Mouse (Mus musculus) left cerebral cortex, postnatal 14 days (tissue): Measurements from ENCODE around the gene Epb41l3. TPM values are rescaled to one million over a fixed set of nuclear protein-coding genes. Genes with fewer than 3 reads are reported as not detected.

Experiments
- DNase-seq, 2 experiments: peaks; one replicate each; pipeline ENCODE4 v3.0.0; 2021 to 2022; ENCODE audit warnings: low spot score in 2 of 2, mixed read lengths in 1 of 2
- intact Hi-C: fragments of 180-260 bp; cut with DNase I; formaldehyde crosslinking; loops from one replicate; pipeline ENCODE4 v1.15.1; 2025
- total RNA-seq, 2 experiments: library from RNA; stranded (reverse); gene quantifications; 2 replicates each; pipeline ENCODE4 v1.2.3; 2021

The Epb41l3 gene
- total RNA-seq, 2 experiments from 2014 or later, result 183 to 191 TPM

DNA sequence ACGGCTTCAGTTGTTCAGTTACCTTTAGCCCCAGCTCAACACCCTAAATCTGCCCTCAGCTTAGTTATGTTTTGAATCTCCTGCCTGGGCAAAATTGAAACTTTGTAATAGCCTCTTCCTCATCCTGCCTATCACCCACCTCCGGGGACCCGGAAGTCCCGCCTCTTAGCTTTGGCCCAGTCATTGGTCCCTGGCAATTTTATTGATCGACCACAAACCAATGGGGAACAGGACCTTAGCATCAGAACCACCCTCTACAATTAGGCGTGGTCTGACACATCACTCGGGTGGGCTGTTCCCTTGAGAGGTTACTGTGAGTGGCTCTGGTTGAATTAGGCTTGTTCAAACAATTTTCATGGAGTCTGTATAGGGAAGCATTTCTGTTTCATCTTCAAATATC, 150.5 kb downstream of the Epb41l3 start:
- intact Hi-C loops, result no loop called here
- no peak for DNase-seq

DNA sequence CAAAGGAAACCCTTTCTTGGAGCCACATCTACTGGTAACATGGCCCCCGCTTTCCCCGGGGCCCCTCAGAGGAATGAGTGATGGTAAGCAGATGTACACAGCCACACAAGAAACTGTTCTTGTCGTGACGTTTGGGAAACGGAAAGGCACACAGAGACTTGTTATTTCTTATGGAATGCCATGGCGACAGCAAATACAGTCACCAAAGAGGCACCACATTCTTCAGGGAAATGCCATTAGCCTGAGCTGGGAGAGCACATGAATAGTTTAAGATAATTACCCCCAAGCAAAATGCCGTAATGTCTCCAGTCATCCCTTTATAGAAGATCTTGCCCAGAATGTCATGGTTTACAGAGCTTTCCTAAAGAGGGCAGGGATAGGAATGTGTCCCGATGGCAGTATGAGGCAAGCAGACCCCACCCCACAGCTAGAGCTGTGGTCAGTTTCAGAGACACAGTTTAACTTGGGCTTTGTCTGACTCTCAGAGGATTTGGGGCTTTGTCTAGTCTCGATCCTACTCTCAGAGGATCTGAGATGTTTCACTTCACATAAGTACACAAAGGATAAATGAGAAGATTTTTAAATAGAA, 152.0 kb downstream of the Epb41l3 start:
- DNase-seq, result no peak
- intact Hi-C loops, result no loop called here

DNA sequence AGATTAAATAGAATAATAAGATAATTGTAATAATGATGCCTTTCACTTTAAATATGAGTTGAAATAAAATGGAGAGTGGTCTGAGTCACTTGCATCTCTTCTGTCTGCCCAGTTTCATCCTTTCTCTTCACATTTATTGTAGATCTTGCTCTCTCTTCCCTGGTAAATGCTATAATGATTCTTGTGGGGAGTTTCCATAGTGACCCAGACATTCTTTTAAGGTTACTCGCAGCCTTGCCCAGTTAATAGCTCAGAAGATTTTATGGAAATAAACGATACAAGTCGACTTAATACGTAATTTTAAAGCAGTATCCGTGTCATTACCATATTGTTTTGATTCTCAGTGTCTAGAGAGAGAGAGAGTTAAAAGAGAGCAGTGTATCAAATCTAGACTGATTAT, 154.0 kb downstream of the Epb41l3 start:
- intact Hi-C loops, result no loop called here
- DNase-seq, result no peak

DNA sequence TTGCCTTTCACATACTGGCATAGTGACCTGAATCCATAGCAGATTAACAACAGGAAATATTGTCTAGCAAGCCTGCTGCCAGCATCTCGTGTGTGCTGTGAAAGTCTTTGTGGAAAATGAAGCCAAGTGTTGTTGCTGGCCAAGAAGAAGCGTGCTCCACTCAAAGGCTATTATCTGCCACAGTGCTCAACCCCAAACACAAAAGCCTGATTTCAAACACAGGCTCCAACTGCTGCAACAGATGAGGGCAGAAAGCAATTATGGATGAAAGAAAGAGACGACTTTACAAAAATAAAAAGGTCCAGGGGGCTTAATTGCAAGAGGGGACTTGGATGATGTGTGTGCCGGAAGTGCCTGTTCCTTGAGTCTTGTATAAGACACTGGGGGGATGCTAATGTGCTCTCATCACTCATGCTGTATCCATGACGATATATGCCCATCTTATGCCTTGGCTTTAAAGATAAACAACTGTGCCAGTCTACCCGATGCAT, 154.7 kb downstream of the Epb41l3 start:
- no peak for DNase-seq
- intact Hi-C loops, result no loop called here

DNA sequence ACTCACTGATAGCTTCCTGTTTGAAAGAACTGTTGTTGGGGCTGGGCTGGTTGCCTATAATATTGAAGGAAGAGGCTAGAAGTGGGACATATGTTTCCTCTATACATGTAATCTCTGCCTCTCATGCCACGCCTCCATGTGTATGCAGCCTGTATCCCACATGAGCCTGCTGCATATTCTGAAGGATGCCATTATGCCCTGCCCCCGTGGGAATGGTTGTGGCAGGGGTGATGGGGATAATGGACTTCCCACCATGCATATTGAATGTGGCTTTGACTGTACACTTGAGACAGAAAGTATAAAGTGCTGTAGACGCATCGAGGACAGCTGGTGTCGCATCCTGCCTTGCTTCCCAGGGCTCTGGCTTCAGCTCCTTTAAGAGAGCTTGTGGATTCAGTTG, 155.9 kb downstream of the Epb41l3 start:
- no peak for DNase-seq
- intact Hi-C loops, result no loop called here

DNA sequence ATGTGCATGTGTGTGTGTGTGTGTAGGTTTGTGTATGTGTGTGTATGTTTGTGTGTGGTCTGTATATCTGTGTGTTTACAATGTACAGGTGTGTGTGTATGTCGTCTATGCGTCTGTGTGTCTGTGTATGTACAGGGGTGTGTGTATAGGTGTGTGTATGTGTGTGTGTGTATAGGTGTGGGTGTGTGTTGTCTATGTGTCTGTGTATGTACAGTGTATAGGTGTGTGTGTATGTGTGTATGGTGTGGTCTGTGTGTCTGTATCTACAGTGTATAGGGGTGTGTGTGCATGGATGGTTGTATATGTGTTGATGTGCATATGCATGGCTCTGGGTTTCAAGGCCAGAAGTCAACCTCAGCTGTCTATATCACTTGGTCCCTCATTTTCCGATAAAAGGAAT, 161.7 kb downstream of the Epb41l3 start:
- intact Hi-C loops, result no loop called here
- DNase-seq, result no peak

DNA sequence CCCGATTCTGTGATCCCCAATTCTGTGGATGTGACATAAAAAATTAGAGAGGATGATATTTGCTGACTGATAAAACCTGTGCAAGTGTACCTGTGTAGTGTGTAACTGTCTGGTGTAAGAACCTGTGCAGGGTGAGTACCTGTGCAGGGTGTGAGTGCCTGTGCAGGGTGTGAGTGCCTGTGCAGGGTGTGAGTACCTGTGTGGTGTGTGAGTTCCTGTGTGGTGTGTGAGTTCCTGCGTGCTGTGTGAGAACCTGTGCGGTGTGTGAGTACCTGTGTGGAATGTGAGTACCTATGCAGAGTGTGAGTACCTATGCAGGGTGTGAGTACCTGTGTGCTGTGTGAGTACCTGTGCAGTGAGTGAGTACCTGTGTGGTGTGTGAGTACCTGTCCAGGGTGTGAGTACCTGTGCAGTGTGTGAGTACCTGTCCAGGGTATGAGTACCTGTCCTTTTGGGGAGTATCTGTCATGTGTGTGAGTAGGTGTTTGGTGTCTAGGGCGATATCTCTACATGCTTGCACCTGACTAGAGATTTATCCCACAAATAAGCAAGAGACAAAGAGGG, 163.4 kb downstream of the Epb41l3 start:
- intact Hi-C loops, result no loop called here
- no peak for DNase-seq

DNA sequence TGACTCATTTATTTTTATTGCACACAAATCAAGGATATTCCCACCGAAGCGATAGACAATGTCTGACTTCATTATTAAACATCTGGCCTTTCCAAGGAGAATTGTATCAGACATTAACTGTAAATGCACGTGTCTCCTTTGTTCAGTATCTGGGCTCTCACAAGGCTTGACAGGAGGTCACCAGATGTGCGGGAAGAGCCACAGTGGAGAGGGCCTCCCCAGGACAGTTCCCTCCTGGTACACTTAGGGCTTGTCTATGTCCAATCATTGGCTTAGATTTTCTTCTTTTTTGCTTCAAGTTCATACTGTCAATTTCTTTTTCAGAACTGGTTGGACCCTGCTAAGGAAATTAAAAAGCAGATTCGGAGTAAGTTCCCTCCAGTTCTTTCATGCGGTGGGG, 163.9 kb downstream of the Epb41l3 start:
- DNase-seq, result no peak
- intact Hi-C loops, result no loop called here

DNA sequence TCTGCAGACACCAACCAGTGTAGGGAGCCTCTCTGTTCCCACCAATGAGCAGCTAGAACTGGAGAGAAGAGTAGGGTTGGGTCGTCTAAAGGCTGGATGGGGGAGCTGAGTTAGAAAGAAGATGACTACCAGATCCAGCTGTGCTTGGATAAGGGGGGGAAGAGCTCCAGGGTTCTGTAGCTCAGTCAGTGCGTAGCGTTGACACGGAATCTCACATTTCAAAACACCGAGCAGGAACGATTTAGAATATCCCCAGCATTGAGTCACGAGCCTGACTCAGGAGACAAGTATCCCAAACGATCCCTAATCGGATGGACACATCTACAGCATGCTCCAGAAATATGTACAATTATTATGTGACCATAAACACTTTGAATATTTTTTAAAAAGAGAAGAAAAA, 180.4 kb downstream of the Epb41l3 start:
- no peak for DNase-seq
- intact Hi-C loops, result no loop called here

DNA sequence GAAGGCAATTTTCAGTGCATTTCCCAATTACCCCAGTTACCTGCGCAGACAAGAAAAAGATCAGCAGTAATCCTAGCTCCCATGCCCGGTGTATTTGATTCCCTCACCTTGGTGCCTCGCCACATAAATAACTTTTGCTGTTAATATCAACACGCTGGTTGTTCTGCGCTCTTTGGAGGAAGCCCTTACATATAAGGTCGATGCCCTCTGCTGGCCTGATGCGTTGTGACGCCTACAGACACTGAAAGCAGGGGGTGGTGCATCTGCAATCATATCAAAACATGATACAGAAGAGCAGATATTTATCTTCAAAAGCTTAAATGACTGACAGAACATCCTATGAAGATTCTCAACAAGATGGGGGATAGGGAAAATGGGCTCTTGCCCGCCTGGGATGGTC, 181.0 kb downstream of the Epb41l3 start:
- intact Hi-C loops, result no loop called here
- peak; percentile 25 to 31 for DNase-seq

DNA sequence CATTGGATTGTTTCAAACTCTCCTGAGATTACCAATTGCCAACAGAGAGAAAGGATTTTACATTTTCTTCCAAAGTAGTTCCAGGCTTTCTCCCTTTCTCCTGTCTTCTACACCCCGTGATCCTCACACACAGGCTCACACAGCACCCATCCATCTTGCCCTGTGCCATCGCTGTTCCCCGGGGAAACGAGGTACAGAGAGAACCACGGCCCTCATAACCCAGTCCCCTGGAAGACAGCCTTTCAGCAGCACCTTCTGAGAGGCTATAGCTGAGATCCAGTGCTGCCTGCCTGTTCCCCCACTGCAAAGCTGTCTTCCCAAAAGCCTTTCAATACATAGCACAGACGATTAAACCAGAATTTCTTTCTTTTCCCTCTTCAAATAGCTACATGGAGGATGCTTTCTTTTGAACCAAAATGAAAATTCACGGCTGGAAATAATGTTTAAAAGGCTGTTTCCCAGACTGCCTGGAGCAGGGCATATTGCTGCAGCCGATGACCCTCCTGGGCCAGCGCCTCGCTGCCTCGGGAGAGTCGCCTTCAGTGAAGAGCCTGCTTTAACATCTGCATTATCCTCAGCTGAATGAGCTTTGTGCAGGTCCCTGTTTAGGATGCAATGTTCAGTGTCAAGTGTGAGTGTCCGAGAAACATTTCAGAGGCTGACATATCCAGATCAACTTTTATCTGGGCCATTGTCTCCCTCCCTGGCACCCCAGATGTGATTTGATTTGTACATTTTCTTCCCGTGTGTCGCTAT, 188.5 kb downstream of the Epb41l3 start:
- no peak for DNase-seq
- intact Hi-C loops, result no loop called here

DNA sequence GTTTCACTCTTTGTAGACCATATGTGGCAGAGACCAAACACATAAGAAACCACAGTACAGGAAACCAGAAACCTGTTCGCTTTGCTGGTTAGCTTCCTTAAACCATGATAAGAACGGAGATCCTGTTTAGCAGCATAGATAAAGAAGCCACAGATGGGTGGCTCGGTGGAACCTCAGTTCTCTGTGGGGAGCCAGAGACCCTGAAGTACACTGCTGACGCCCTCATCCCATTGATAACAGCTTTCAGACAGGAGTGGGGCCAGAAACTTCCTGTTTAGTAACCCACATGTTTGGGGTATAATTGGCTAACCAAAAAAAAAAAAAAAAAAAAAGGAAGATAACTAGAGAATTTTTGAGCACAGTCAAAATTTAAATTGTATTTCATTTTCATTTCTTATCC, 189.7 kb downstream of the Epb41l3 start:
- no peak for DNase-seq
- intact Hi-C loops, result no loop called here

DNA sequence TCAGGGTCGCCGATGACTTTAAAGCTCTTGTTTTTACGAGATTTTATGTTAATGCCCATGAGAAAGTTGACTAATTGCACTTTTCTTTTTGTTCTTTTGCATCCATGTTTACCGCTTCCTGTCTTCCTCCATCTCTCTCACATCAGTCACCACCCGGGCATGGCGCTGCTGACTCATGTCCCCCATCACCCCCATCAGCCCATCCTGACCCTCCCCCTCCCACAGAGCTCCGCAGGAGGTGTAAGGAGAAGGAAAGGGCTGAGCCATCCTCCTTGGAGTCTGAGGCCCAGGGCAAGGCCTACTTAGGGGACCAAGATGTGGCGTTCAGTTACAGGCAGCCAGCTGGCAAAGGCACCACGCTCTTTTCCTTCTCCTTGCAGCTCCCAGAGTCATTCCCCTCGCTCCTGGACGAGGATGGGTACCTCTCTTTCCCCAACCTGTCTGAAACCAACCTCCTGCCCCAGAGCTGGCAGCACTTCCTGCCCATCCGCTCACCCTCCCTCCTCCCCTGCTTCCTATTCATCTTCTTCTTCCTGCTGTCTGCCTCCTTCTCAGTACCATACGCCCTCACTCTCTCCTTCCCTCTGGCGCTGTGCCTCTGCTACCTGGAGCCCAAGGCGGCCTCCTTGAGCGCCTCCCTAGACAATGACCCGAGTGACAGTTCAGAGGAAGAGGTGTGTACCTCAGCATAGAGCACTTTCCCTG, 190.4 kb downstream of the Epb41l3 start:
- intact Hi-C loops, result no loop called here
- DNase-seq, result no peak

DNA sequence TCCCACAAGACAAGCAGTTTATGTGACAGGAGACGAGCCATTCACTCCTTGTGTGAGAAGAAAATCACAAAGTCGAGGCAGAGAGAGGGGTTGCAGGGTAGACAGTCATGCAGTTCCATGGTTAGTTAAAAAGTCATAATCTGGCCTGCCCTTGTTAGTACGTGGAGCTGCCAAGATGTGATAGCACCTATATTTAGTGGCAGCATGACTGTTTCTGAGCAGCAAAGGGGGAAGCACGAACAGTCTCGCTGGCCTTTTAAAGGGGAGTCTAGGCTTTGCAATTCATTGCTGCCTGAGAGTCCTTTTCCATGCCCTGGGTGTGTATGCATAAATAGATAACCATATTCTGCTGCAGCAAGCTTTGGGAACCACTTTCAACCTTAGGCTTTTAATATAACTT, 191.5 kb downstream of the Epb41l3 start:
- intact Hi-C loops, result no loop called here

DNA sequence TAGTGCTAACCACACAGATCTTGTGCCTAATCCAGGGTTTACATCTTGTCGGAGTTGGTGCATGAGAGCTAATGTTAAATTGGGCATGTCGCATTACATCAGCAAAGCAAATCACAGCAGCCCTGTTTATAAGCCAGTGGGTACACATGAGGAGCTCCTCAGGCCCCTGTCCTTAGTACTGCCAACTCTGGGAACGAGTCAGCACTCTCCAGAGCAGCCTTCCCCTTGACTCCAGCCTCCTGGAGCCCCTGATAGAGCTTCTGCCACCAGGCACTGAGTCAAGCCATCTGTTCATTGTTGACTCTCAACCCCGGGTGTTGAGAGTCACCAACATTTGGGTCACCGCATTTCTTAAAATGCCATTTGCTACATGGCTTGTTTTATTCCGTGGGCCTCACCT, 192.0 kb downstream of the Epb41l3 start:
- no peak for DNase-seq
- intact Hi-C loops, result no loop called here

More for the DNA sequence above, 191.5 kb downstream of the Epb41l3 start:
- no peak for DNase-seq

DNA sequence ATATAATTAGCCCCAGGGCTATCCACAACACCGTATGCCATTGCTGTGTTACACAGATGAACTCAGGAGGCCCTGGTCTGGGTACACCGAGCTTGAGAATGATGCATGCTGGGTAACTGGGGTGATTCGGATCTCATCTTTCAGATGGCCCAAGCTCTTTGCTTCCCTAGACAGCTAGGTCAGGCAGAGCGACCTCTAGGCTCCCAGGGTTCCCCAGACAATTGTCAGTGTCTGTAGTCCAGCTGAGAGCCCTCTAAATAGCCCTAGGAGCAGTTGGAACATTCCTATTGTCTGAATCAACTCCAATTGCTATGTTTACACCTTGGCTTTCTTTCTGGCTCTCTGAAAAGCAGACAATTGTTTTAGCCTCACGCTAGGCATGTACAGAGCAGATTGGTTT, 201.9 kb downstream of the Epb41l3 start:
- intact Hi-C loops, result no loop called here
- DNase-seq, result no peak

DNA sequence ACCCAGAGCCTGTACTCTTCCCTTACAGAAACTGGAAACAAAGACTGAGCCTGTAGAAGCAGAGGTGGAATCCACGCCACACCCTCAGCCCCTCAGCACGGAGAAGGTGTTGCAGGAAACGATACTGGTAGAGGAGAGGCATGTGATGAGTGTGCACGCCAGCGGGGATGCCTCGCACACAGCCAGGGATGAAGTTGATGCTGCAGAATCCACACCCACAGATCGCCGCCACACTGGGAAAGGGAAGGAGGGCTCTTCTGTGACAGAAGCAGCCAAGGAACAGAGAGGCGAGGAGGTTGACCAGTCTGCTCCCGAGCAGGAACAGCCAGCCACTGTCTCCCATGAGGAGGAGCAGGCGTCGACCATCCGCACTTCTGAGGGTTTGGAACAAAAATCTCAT, 209.0 kb downstream of the Epb41l3 start:
- DNase-seq, result no peak
- intact Hi-C loops, result no loop called here

DNA sequence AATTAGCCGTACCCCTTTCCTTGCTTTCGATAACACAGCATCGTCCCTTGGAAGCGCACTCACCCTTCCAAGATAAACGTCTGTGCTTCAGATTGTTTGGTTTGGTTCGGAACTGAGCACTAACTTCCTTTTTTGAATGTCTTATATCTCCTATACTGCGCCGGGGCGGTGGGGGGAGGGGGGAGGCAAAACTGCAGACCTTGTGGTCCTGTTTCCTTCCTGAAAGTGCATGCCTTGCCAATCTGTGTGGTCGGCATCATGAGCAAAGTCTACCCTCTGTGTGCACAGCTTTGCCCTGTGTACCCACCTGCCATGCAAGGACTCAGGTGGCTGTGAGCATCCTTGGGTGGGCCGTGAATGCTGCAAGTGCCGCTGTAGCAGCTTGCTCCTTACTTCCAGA, 212.6 kb downstream of the Epb41l3 start:
- no peak for DNase-seq
- intact Hi-C loops, result no loop called here

DNA sequence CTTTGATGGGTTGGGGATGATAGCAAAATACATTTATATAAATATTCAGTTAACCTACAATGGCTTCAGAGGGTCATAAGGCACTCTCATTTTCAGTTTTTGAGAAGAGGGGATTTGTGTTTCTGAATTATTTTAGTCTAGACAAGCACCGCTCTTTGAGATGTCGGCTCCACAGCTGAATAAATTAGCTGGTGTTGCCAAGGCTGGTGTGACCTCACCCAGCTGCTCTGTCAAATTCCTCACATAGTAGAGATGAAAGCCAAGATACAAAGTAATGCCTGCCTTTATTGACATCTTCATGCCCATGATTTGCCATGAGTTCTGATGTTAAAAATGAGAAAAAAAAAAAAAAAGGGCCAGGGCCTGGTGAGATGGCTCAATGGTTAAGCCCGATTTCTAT, 214.8 kb downstream of the Epb41l3 start:
- no peak for DNase-seq
- intact Hi-C loops, result no loop called here

DNA sequence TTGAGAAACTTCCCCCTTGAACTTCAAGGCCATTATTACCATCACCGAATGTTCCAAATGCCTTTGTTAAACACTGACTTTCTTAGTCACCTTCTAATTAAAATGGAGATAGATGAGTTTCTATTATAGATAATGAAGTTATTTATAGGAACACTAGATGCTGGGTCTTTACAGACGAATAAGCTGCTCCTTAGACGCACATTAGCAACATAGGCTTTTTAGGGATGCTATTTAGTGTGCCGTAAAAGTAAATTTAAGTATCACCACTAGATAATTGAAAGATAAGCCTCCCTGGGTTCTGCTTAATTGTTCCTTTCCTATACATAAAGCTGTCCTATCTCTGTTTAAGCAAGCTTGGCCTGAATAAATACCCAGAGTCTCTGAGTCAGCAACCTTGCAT, 226.1 kb downstream of the Epb41l3 start:
- intact Hi-C loops, result no loop called here

More for the DNA sequence above, 226.1 kb downstream of the Epb41l3 start:
- DNase-seq, result no peak
